Mouse (Mus musculus) lung, postnatal 0 days (tissue): ENCODE measurements around the gene Zfp644.

Experiments
- CTCF ChIP-seq: IDR thresholded peaks from 2 replicates; pipeline ENCODE4 v1.5.1; 2016; ENCODE audit warnings: antibody characterized with exemption, mild to moderate bottlenecking
- EP300 ChIP-seq: IDR thresholded peaks from 2 replicates; pipeline ENCODE4 v1.6.1; 2016; ENCODE audit warnings: antibody characterized with exemption, mild to moderate bottlenecking, control low read depth

- TF ChIP-seq EP300 (no peak), CTCF (no peak)
Observed at GRCm38 (mm10) chr5:106575098-106575497, 122.0 kb downstream of the Zfp644 start.
